Mouse (Mus musculus) megakaryocyte, embryonic 14.5 days (primary cell): ENCODE measurements at regions not wholly inside any gene's neighbourhood (a gene's known extent, or its start where the extent isn't known, plus 50 kb on each side); places are given as distances from the start of the nearest gene placed in this dataset.

Experiments used
- FLI1 ChIP-seq: IDR thresholded peaks from 2 replicates; pipeline ENCODE4 v1.6.1; 2012; ENCODE audit warnings: low read length, inconsistent platforms, mixed read lengths
- GATA1 ChIP-seq: IDR thresholded peaks from 3 replicates; pipeline ENCODE4 v1.6.1; 2012; ENCODE audit warnings: mixed read lengths, low read length, inconsistent platforms, borderline replicate concordance

- TF ChIP-seq GATA1, result no peak
- TF ChIP-seq FLI1, result no peak
These were observed 644.5 kb upstream of the Sox9 start for GRCm38 (mm10) chr11:112137401-112138020.
